Mouse (Mus musculus): Measurements from ENCODE around the gene Gm15737. TPM values are rescaled to one million over a fixed set of nuclear protein-coding genes. Genes with fewer than 3 reads are reported as not detected.

Gm15737 gene
- polyA plus RNA-seq (2015; fragmentation: Nextera tagmentation; extraction: Ambion mirVana) = 0.04 and 0.12 TPM in 2 replicates

GRCm38 (mm10) chr6:92869089-92869581 is at the start of gene Gm15737:
TSS of gene Gm15737 (plus strand) at chr6:92869357.
- ATAC-seq (ENCODE audit: low FRiP score, low TSS enrichment) = peak; percentile 69
- H3K4me2 ChIP-seq (replicated peaks; ENCODE audit: low read depth, low read length) = 0 out of 2 replicates have a peak within 1 kb of the TSS, but pooled peaks have one; percentile 7
- H3K27ac ChIP-seq (ENCODE audit: low read length) = peak within 1 kb of the TSS; percentile 84
- H3K27me3 ChIP-seq (ENCODE audit: insufficient read depth, low read length) = no peaks in the 10 kb centered on the region
- H3K36me3 ChIP-seq (ENCODE audit: insufficient read depth, low read length) = peaks cover 34% of the 10 kb centered on the region
- 53% methylated on average over 4 of the region's 4 CpGs for WGBS
- H3K9me3 ChIP-seq (ENCODE audit: low read length) = no peaks in the 10 kb centered on the region
- peaks cover 33% of the 10 kb centered on the region for H3K4me1 ChIP-seq (ENCODE audit: insufficient read depth, low read length)
- H3K9ac ChIP-seq (replicated peaks; ENCODE audit: low read length) = no peak within 1 kb of the TSS
- no peak within 1 kb of the TSS for H3K4me3 ChIP-seq (ENCODE audit: low read length)

GRCm38 (mm10) chr6:92821606-92822005 is 47.6 kb upstream of the Gm15737 start:
- Histone ChIP-seq H3K27me3 (ENCODE audit: insufficient read depth, low read length) (no peaks in the 10 kb centered on the region), H3K4me1 (ENCODE audit: insufficient read depth, low read length) (peaks cover 4% of the 10 kb centered on the region), H3K4me2 (replicated peaks; ENCODE audit: low read depth, low read length) (no peak overlapping the region), H3K36me3 (ENCODE audit: insufficient read depth, low read length) (peaks cover 6% of the 10 kb centered on the region; the same call in 1 of the 2 replicates), H3K4me3 (ENCODE audit: low read length) (no peak overlapping the region), H3K9me3 (ENCODE audit: low read length) (no peaks in the 10 kb centered on the region), H3K27ac (ENCODE audit: low read length) (peak overlapping the region; percentile 6; the same call in 1 of the 2 replicates), H3K9ac (replicated peaks; ENCODE audit: low read length) (no peak overlapping the region)
- WGBS = 49% methylated on average over 5 of the region's 5 CpGs
- ATAC-seq (ENCODE audit: low FRiP score, low TSS enrichment) = no peak

- Histone ChIP-seq H3K4me2 (replicated peaks; ENCODE audit: low read depth, low read length) (no peak overlapping the region), H3K27ac (ENCODE audit: low read length) (no peak overlapping the region; the same call in 1 of the 2 replicates), H3K4me3 (ENCODE audit: low read length) (no peak overlapping the region), H3K9me3 (ENCODE audit: low read length) (no peaks in the 10 kb centered on the region), H3K36me3 (ENCODE audit: insufficient read depth, low read length) (peaks cover 3% of the 10 kb centered on the region; the same call in 1 of the 2 replicates), H3K27me3 (ENCODE audit: insufficient read depth, low read length) (no peaks in the 10 kb centered on the region), H3K9ac (replicated peaks; ENCODE audit: low read length) (no peak overlapping the region), H3K4me1 (ENCODE audit: insufficient read depth, low read length) (peaks cover 4% of the 10 kb centered on the region; the same call in 1 of the 2 replicates)
- ATAC-seq (ENCODE audit: low FRiP score, low TSS enrichment) = no peak
- 56% methylated on average over 6 of the region's 6 CpGs for WGBS
These were observed 47.2 kb upstream of the Gm15737 start for GRCm38 (mm10) chr6:92822006-92822405.

GRCm38 (mm10) chr6:92823991-92824390 is 45.2 kb upstream of the Gm15737 start:
- WGBS = 43% methylated on average over 7 of the region's 7 CpGs
- H3K4me3 ChIP-seq (ENCODE audit: low read length) = no peak overlapping the region
- no peak overlapping the region for H3K4me2 ChIP-seq (replicated peaks; ENCODE audit: low read depth, low read length)
- H3K27me3 ChIP-seq (ENCODE audit: insufficient read depth, low read length) = no peaks in the 10 kb centered on the region
- no peak overlapping the region for H3K27ac ChIP-seq (ENCODE audit: low read length)
- H3K4me1 ChIP-seq (ENCODE audit: insufficient read depth, low read length) = peaks cover 11% of the 10 kb centered on the region; the same call in 1 of the 2 replicates
- ATAC-seq (ENCODE audit: low FRiP score, low TSS enrichment) = no peak
- no peak overlapping the region for H3K9ac ChIP-seq (replicated peaks; ENCODE audit: low read length)
- peaks cover 3% of the 10 kb centered on the region; the same call in 1 of the 2 replicates for H3K36me3 ChIP-seq (ENCODE audit: insufficient read depth, low read length)
- no peaks in the 10 kb centered on the region for H3K9me3 ChIP-seq (ENCODE audit: low read length)

GRCm38 (mm10) chr6:92826561-92826960 is 42.6 kb upstream of the Gm15737 start:
- no peak overlapping the region for H3K4me3 ChIP-seq (ENCODE audit: low read length)
- H3K9ac ChIP-seq (replicated peaks; ENCODE audit: low read length) = no peak overlapping the region
- H3K27me3 ChIP-seq (ENCODE audit: insufficient read depth, low read length) = no peaks in the 10 kb centered on the region
- 92% methylated on average over 5 of the region's 5 CpGs for WGBS
- no peak overlapping the region; the same call in 1 of the 2 replicates for H3K27ac ChIP-seq (ENCODE audit: low read length)
- H3K9me3 ChIP-seq (ENCODE audit: low read length) = no peaks in the 10 kb centered on the region
- peaks cover 11% of the 10 kb centered on the region; the same call in 1 of the 2 replicates for H3K4me1 ChIP-seq (ENCODE audit: insufficient read depth, low read length)
- peaks cover 11% of the 10 kb centered on the region; the same call in 1 of the 2 replicates for H3K36me3 ChIP-seq (ENCODE audit: insufficient read depth, low read length)
- no peak for ATAC-seq (ENCODE audit: low FRiP score, low TSS enrichment)
- no peak overlapping the region for H3K4me2 ChIP-seq (replicated peaks; ENCODE audit: low read depth, low read length)

GRCm38 (mm10) chr6:92827360-92827759 is 41.8 kb upstream of the Gm15737 start:
- WGBS = 57% methylated on average over 5 of the region's 5 CpGs
- Histone ChIP-seq H3K9me3 (ENCODE audit: low read length) (no peaks in the 10 kb centered on the region), H3K4me2 (replicated peaks; ENCODE audit: low read depth, low read length) (no peak overlapping the region), H3K36me3 (ENCODE audit: insufficient read depth, low read length) (peaks cover 14% of the 10 kb centered on the region; the same call in 1 of the 2 replicates), H3K4me3 (ENCODE audit: low read length) (no peak overlapping the region), H3K9ac (replicated peaks; ENCODE audit: low read length) (no peak overlapping the region), H3K4me1 (ENCODE audit: insufficient read depth, low read length) (peaks cover 11% of the 10 kb centered on the region; the same call in 1 of the 2 replicates), H3K27me3 (ENCODE audit: insufficient read depth, low read length) (no peaks in the 10 kb centered on the region), H3K27ac (ENCODE audit: low read length) (peak overlapping the region; percentile 66)
- ATAC-seq (ENCODE audit: low FRiP score, low TSS enrichment) = no peak

GRCm38 (mm10) chr6:92829148-92829547 is 40.0 kb upstream of the Gm15737 start:
- no peak overlapping the region for H3K4me3 ChIP-seq (ENCODE audit: low read length)
- 84% methylated on average over 2 of the region's 2 CpGs for WGBS
- H3K4me2 ChIP-seq (replicated peaks; ENCODE audit: low read depth, low read length) = no peak overlapping the region
- no peaks in the 10 kb centered on the region for H3K27me3 ChIP-seq (ENCODE audit: insufficient read depth, low read length)
- no peaks in the 10 kb centered on the region for H3K9me3 ChIP-seq (ENCODE audit: low read length)
- ATAC-seq (ENCODE audit: low FRiP score, low TSS enrichment) = peak; percentile 75
- peaks cover 11% of the 10 kb centered on the region; the same call in 1 of the 2 replicates for H3K4me1 ChIP-seq (ENCODE audit: insufficient read depth, low read length)
- H3K36me3 ChIP-seq (ENCODE audit: insufficient read depth, low read length) = peaks cover 19% of the 10 kb centered on the region; the same call in 1 of the 2 replicates
- H3K9ac ChIP-seq (replicated peaks; ENCODE audit: low read length) = no peak overlapping the region
- no peak overlapping the region for H3K27ac ChIP-seq (ENCODE audit: low read length)

- WGBS = 93% methylated on average over 2 of the region's 2 CpGs
- H3K4me3 ChIP-seq (ENCODE audit: low read length) = no peak overlapping the region
- peaks cover 19% of the 10 kb centered on the region; the same call in 1 of the 2 replicates for H3K36me3 ChIP-seq (ENCODE audit: insufficient read depth, low read length)
- H3K4me1 ChIP-seq (ENCODE audit: insufficient read depth, low read length) = peaks cover 11% of the 10 kb centered on the region; the same call in 1 of the 2 replicates
- H3K4me2 ChIP-seq (replicated peaks; ENCODE audit: low read depth, low read length) = no peak overlapping the region
- H3K9ac ChIP-seq (replicated peaks; ENCODE audit: low read length) = no peak overlapping the region
- no peak for ATAC-seq (ENCODE audit: low FRiP score, low TSS enrichment)
- no peak overlapping the region for H3K27ac ChIP-seq (ENCODE audit: low read length)
- H3K9me3 ChIP-seq (ENCODE audit: low read length) = no peaks in the 10 kb centered on the region
- H3K27me3 ChIP-seq (ENCODE audit: insufficient read depth, low read length) = no peaks in the 10 kb centered on the region
These were observed 38.1 kb upstream of the Gm15737 start for GRCm38 (mm10) chr6:92831106-92831505.

- ATAC-seq (ENCODE audit: low FRiP score, low TSS enrichment) = no peak
- Histone ChIP-seq H3K4me2 (replicated peaks; ENCODE audit: low read depth, low read length) (no peak overlapping the region), H3K4me3 (ENCODE audit: low read length) (no peak overlapping the region), H3K27me3 (ENCODE audit: insufficient read depth, low read length) (no peaks in the 10 kb centered on the region), H3K9me3 (ENCODE audit: low read length) (no peaks in the 10 kb centered on the region), H3K9ac (replicated peaks; ENCODE audit: low read length) (no peak overlapping the region), H3K36me3 (ENCODE audit: insufficient read depth, low read length) (peaks cover 8% of the 10 kb centered on the region; the same call in 1 of the 2 replicates), H3K27ac (ENCODE audit: low read length) (peak overlapping the region; percentile 39; the same call in 1 of the 2 replicates), H3K4me1 (ENCODE audit: insufficient read depth, low read length) (no peaks in the 10 kb centered on the region)
- WGBS = 14% methylated on average over 2 of the region's 2 CpGs
These were observed 27.2 kb upstream of the Gm15737 start for GRCm38 (mm10) chr6:92842000-92842399.

GRCm38 (mm10) chr6:92843474-92843873 is 25.7 kb upstream of the Gm15737 start:
- Histone ChIP-seq H3K27me3 (ENCODE audit: insufficient read depth, low read length) (no peaks in the 10 kb centered on the region), H3K4me3 (ENCODE audit: low read length) (no peak overlapping the region), H3K4me2 (replicated peaks; ENCODE audit: low read depth, low read length) (no peak overlapping the region), H3K9ac (replicated peaks; ENCODE audit: low read length) (no peak overlapping the region), H3K9me3 (ENCODE audit: low read length) (no peaks in the 10 kb centered on the region), H3K36me3 (ENCODE audit: insufficient read depth, low read length) (peaks cover 16% of the 10 kb centered on the region), H3K4me1 (ENCODE audit: insufficient read depth, low read length) (no peaks in the 10 kb centered on the region), H3K27ac (ENCODE audit: low read length) (no peak overlapping the region)
- WGBS = 79% methylated on average over 2 of the region's 2 CpGs
- no peak for ATAC-seq (ENCODE audit: low FRiP score, low TSS enrichment)
